Mouse (Mus musculus) heart, adult 10 weeks (tissue): ENCODE measurements around the gene Tmprss3. TPM values are rescaled to one million over a fixed set of nuclear protein-coding genes. Genes with fewer than 3 reads are reported as not detected.

ENCODE experiments used
- polyA plus RNA-seq: library from polyadenylated mRNA; stranded (reverse); fragments of 350-450 nt; fragmentation: Illumina TruSeq; extraction: RNeasy Lipid Tissue Mini Kit (QIAGEN cat#74804); gene quantifications from one replicate; pipeline ENCODE4 v1.2.3, GENCODE M21; 2014; ENCODE audit warnings: low read depth, low replicate concordance

Tmprss3 gene
- polyA plus RNA-seq, result not detected

DNA sequence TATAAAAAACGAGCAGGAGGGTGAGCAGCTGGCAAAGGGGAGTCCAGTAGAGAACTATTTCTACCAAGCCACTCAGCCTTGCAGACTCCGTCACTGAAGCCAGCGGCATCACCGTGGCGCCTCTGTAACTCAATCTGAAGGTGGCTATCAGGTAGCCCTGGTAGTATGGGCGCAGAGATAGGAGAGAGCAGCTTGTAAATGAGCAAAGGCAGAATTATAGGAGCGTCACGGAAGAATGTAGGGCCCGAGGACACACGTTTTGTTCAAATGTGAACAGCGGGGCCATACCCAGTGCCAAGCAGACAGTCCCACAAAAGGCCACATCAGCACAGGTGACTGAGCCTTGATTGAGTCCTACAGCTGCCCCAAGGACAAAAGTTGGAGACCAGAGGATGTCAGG lies at the start of gene Tmprss3:
Tmprss3 (minus strand) TSS at position 101 of the 400 bp plus-strand sequence.

DNA sequence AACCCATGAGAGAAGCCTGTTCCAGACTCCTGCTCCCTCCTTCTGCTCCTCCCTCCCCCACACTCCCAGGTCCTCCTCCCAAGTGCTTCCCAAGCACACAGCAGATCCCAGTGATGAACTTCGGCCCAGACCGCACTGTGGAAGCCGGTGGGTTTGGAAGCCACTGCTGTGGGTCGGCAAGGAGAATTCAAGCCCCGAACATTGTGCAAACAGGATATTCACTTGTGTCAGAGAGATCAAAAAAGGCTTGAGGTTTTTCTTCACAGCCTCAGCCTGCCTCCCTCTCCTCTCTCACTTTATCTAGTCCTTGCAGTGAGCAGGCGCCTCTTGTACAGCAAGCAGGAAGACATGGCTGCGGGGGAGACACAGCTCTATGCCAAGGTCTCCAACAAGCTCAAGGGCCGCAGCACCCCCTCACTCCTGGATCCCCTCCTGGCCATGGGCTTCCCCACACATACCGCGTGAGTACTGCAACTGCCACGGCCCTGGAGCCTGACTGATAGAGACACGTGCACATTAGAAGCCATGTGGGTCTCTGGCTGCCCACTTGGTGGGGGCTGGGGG lies 9.1 kb upstream of the Tmprss3 start, which contains the start of gene Ubash3a:
Ubash3a (plus strand) TSS at position 103 of the 564 bp plus-strand sequence.

DNA sequence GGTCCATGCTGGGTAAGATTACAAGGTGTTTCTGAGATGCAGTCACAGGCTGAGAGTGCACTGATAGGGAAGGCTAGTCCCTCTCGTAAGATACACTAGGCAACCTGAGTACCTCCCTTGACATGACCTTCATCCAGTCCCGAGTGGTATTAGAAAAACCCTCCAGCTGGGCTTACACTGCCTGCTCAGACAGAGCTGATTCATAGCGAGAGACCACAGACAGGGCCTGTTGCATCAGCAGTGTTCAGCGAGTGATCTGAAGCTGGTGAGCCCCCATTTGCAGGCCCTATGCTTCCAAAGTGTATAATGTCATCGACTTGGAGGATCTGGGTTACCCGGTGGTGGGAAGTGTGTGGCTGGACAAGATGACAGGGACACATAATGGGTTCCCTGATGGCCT lies 33.6 kb downstream of the Tmprss3 start, which contains the start of gene Tff1:
Tff1 (minus strand) TSS at position 151 of the 400 bp plus-strand sequence.

DNA sequence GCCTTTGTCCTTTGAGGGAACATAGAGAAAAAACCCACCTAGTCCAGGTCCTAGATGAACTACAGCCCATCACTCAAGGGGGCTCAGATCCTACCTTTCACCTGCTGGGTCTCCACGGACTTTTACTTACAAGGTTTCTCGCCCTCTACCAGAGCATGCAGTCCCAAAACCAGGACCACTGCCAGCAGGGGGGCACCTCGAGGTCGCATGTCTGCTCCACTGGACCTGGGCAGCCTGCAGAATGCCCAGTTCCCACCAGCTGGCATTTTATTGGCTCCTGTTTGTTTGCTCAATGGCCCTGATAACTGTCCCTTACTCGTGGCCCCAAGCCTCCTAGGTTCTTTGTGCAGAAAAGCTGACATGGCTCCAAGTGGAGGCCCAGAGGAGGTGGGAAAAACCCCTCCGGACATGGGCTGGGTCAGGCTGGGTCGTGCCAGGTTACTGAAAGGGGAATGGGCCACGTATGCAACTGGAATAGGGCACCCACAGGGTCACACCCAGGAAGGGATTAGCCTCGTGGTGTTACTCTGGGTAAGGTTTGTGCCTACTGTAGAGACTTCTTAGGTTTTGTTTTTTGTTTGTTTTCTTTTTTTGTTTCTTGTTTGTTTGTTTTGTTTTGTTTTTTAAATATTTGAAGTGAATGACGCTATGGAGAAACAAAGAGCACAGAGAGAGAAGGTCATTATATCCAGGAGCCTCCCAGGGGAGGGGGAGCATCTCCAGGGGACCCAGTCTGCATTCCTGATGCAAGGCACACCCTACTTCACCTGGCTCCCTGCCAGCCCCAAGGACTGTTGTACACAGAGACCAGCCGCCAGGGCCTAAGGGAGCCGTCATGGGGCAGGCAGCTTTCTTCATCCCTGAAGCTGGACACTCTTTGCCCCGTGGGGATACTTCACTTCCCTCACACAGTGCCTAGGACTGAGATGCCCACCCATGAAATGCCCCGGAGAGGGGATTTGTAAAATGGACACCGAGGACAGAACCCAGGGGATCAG lies 54.4 kb downstream of the Tmprss3 start, which contains the start of gene Tff2:
Tff2 (minus strand) TSS at position 243 of the 998 bp plus-strand sequence.

DNA sequence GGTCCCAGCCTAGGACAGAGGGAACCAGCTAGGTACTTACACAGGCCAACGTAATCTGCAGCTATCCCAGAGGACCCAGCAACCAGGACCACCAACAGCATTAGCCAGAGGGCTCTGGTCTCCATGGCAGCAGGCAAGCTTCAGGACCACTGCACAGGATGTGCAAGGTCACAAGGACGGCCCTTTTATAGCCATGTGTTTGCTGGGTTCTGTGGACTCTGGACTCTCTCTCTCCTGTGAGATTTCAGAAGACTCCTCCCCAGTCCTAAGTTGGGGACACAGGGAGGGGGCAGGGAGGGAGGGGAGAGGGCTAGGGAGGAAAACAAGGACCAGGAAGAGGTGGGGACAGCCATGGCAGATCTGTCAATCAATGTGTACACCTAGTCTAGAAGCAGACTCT lies 69.3 kb downstream of the Tmprss3 start, which contains the start of gene Tff3:
Tff3 (minus strand) TSS at position 195 of the 400 bp plus-strand sequence.

Other genes starting within 250 kb of the Tmprss3 start
- gene Umodl1, start 244.3 kb downstream of the Tmprss3 start, polyA plus RNA-seq, result not detected
- 1.8 TPM for gene Abcg1, start 141.3 kb downstream of the Tmprss3 start, polyA plus RNA-seq
- not detected for gene Tff3, start 69.3 kb downstream of the Tmprss3 start, polyA plus RNA-seq
- gene Tff2, start 54.7 kb downstream of the Tmprss3 start, polyA plus RNA-seq, result not detected
- gene Tff1, start 33.7 kb downstream of the Tmprss3 start, polyA plus RNA-seq, result not detected
- not detected for gene Ubash3a, start 8.9 kb upstream of the Tmprss3 start, polyA plus RNA-seq
- 1.2 TPM for gene Rsph1, start 78.4 kb upstream of the Tmprss3 start, polyA plus RNA-seq
- 7.5 TPM for gene Slc37a1, start 87.8 kb upstream of the Tmprss3 start, polyA plus RNA-seq
- 7.4 TPM for gene Pde9a, start 187.2 kb upstream of the Tmprss3 start, polyA plus RNA-seq